Mouse (Mus musculus): Measurements from ENCODE around the gene Kdelc1.

- TF ChIP-seq POLR2A (IDR thresholded peaks at IDR 0.05; ENCODE audit: borderline replicate concordance, extremely low read depth, low read depth, low read length) (no peak), CTCF (IDR thresholded peaks at IDR 0.05; ENCODE audit: insufficient read depth, low read length) (no peak)
These were observed 1.0 kb downstream of the Kdelc1 start for GRCm38 (mm10) chr1:44117571-44117970.

Measured in lung, adult 2 months (tissue).